Mouse (Mus musculus): ENCODE results near the gene Mbnl2. TPM values are rescaled to one million over a fixed set of nuclear protein-coding genes. Genes with fewer than 3 reads are reported as not detected.
A peak's percentile ranks its signal among the peaks of the same experiment; 100 is the strongest.

Gene Mbnl2
- polyA plus RNA-seq, 1 experiment = 163 TPM

DNA sequence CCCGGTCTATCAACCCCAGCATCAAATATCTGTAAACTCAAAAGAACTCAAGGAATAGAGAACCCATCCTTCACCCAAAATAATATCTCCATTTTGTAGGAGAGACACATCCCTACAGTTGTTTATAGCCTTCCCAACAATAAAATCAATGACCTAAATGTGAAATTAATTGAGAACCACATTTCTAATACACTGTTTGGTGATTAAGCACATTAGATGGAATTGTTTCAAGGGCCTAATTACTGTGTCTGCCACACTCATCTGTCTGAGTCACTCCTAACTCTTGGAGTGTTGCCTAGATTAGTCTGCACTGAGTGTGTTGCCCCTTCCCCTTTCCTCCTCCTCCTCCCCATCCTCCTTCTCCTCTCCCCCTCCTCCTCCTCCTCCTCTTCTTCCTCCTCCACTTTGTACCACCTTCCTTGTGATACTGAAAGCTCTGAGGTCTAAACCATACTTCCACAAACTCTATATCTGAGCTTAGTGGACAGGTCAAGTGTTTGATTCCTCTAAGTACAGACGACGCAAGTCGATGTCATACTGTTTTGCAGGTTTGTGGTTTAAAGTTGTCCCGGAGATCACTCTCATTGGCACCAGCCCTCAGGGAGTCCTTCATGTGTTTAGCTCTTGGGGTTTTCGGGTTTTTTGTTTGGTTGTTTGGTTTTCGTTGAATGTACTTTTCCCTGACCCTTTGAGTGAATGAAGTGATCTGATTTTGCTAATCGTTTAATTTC lies 48.8 kb downstream of the Mbnl2 start:
- TF ChIP-seq CTCF (IDR thresholded peaks at IDR 0.05; ENCODE audit: borderline replicate concordance, insufficient read depth, low read depth, low read length) (no peak), POLR2A (IDR thresholded peaks at IDR 0.05; ENCODE audit: borderline replicate concordance, insufficient read depth, low read length) (no peak)
- H3K4me3 ChIP-seq (replicated peaks; ENCODE audit: insufficient read depth, low read depth, low read length) = no peak overlapping the region
- no peaks in the 10 kb centered on the region for H3K27me3 ChIP-seq (ENCODE audit: control insufficient read depth, insufficient read depth, low read length)
- WGBS = 86% methylated on average over 8 of the region's 8 CpGs
- no peak for DNase-seq
- no peak overlapping the region for H3K27ac ChIP-seq (ENCODE audit: insufficient read depth, low read length)
- H3K4me1 ChIP-seq (ENCODE audit: control insufficient read depth, insufficient read depth, low read length) = peaks cover 22% of the 10 kb centered on the region

DNA sequence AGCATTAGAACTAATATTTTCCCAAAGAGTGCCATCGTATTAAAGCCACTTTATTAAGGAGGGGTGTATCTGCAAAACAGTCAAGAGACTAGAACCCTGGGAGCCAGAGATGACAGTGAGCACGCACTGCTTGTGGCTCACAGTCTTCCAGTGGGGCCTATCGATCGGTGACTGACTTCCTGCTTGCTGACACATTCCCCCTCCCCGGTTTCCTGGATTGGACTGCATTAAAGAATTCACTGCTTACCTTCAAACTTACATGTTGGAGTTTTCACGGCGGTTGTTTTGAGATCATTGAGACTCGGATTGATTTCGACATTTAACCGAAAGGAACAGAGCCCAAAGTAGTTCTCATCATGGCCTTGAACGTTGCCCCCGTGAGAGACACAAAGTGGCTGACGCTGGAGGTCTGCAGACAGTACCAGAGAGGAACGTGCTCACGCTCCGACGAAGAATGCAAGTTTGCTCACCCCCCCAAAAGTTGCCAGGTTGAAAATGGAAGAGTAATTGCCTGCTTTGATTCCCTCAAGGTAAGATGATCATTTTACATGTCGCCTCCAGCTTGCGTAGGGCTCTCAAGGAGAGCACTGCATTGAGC lies 49.5 kb downstream of the Mbnl2 start:
- TF ChIP-seq CTCF (IDR thresholded peaks at IDR 0.05; ENCODE audit: borderline replicate concordance, insufficient read depth, low read depth, low read length) = no peak
- peaks cover 14% of the 10 kb centered on the region for H3K4me1 ChIP-seq (ENCODE audit: control insufficient read depth, insufficient read depth, low read length)
- H3K27ac ChIP-seq (ENCODE audit: insufficient read depth, low read length) = no peak overlapping the region
- H3K4me3 ChIP-seq (replicated peaks; ENCODE audit: insufficient read depth, low read depth, low read length) = no peak overlapping the region
- DNase-seq = no peak
- 91% methylated on average over 19 of the region's 19 CpGs for WGBS
- H3K27me3 ChIP-seq (ENCODE audit: control insufficient read depth, insufficient read depth, low read length) = no peaks in the 10 kb centered on the region

DNA sequence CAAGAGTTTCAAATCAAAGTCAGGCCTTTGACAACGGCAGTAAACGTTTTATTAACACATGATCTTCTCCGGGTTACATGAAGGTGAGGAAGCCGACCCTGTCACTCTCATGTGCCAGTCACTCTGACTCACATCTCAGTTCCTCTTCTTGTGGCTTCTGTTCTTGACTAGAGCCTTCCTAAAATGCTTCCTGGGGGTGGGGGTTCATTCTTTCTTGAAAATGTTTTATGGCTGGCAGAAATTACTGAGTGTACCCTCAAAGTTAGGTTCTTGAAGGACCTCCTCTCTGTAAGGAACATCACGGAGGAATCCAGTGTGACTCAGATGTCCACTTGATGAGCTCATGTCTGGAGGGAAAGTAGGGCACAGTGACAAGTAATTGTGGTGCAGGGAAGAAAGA lies 50.2 kb downstream of the Mbnl2 start:
- 55% methylated on average over 5 of the region's 5 CpGs for WGBS
- H3K4me3 ChIP-seq (replicated peaks; ENCODE audit: insufficient read depth, low read depth, low read length) = no peak overlapping the region

DNA sequence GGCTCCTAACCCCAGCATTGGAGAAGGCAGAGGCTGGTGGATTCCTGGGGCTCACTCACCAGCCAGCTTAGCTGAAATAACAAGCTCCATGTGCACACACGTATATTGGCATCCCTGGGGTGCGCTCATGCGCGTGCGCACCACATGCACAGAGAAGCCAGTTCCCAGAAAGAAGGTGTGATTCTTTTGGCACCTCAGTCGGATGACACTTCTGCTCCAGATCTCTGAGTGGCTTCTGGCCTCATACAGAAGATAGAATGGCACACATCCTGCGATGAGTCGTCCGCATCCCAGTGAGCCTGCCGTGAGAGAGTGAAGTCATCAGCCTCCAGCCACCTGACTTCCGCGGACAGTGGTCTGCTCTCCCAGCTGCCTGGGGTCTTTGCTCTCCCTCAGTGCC lies 55.0 kb downstream of the Mbnl2 start:
- peaks cover 28% of the 10 kb centered on the region for H3K4me1 ChIP-seq (ENCODE audit: control insufficient read depth, insufficient read depth, low read length)
- DNase-seq = peak; percentile 75 to 88
- no peak overlapping the region for H3K4me3 ChIP-seq (replicated peaks; ENCODE audit: insufficient read depth, low read depth, low read length)
- TF ChIP-seq POLR2A (IDR thresholded peaks at IDR 0.05; ENCODE audit: borderline replicate concordance, insufficient read depth, low read length) (no peak), CTCF (IDR thresholded peaks at IDR 0.05; ENCODE audit: borderline replicate concordance, insufficient read depth, low read depth, low read length) (no peak)
- 4% methylated on average over 12 of the region's 12 CpGs for WGBS
- no peaks in the 10 kb centered on the region for H3K27me3 ChIP-seq (ENCODE audit: control insufficient read depth, insufficient read depth, low read length)
- peak overlapping the region; percentile 80 for H3K27ac ChIP-seq (ENCODE audit: insufficient read depth, low read length)

More for the DNA sequence above, 50.2 kb downstream of the Mbnl2 start:
- Histone ChIP-seq H3K4me1 (ENCODE audit: control insufficient read depth, insufficient read depth, low read length) (peaks cover 14% of the 10 kb centered on the region), H3K27ac (ENCODE audit: insufficient read depth, low read length) (no peak overlapping the region), H3K27me3 (ENCODE audit: control insufficient read depth, insufficient read depth, low read length) (no peaks in the 10 kb centered on the region)
- TF ChIP-seq POLR2A (IDR thresholded peaks at IDR 0.05; ENCODE audit: borderline replicate concordance, insufficient read depth, low read length) (no peak), CTCF (IDR thresholded peaks at IDR 0.05; ENCODE audit: borderline replicate concordance, insufficient read depth, low read depth, low read length) (no peak)
- DNase-seq = peak in 1 of 2 experiments; percentile 10

DNA sequence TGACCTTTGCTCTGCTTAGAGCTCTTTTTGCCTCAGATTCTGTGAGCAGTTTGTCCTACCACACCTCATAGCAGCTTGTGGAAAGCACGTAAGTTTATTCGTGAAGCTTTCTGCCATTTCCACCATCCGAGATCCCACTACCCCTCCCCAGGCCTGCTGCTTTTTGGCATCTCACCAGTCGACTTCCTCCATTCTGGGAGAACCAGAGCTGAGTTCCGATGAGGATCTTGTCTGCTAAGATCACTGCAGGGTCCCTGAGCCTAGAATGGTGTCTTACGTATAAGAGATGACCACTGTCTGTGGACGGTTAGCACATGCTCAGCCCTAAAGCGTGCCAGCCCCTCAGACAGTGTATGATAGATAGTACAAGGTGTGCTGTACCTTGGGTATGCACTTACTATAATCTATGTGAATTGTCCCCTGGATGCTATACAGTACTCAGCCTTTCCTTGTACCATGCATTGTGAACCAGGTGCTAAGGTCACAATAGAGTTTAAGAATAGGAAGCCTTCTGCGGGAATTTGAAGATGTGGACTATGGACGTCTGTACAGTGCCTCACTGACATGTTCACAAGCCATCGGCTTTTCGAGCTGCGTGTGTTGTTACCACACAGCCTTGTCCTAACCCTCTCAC lies 55.5 kb downstream of the Mbnl2 start:
- no peak overlapping the region for H3K4me3 ChIP-seq (replicated peaks; ENCODE audit: insufficient read depth, low read depth, low read length)
- 40% methylated on average over 13 of the region's 13 CpGs for WGBS
- TF ChIP-seq POLR2A (IDR thresholded peaks at IDR 0.05; ENCODE audit: borderline replicate concordance, insufficient read depth, low read length) (no peak), CTCF (IDR thresholded peaks at IDR 0.05; ENCODE audit: borderline replicate concordance, insufficient read depth, low read depth, low read length) (no peak)
- H3K27me3 ChIP-seq (ENCODE audit: control insufficient read depth, insufficient read depth, low read length) = no peaks in the 10 kb centered on the region
- H3K27ac ChIP-seq (ENCODE audit: insufficient read depth, low read length) = peak overlapping the region; percentile 80
- no peak for DNase-seq
- H3K4me1 ChIP-seq (ENCODE audit: control insufficient read depth, insufficient read depth, low read length) = peaks cover 26% of the 10 kb centered on the region

DNA sequence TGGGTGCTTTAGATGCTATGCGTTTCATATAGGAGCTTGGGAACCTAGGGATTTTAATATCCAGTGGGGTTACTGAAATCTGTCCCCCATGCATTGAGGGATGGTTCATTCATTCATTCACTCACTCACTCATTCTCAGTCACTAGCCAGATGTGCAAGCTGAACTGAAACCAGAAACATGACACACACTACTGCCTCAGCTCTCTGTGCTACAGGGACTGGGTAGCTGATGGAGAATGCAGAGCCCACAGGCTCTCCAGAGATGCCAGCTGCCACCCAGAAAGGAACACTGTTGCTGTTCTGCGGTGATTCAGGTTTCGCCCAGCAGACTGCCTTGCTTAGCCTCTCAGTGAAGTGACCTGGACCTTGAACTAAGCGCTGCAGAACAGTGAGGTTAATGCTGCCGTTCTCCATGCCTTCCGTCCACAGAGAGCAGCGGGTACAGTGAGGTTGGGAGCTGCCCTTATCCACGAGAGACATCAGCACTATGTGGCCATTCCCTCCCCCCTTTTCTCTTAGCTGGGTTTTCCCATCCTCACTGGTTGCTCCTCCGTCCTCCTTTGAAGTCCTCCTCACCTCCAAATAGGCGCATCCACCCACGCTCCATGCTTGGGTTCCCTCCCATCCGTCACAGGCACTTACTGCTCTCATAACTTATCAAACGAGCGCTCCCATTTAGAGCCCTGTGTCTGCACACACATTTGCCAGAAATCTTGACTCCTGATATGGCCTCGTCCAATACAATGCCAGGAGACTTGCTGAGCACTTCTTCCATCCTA lies 58.2 kb downstream of the Mbnl2 start:
- H3K27me3 ChIP-seq (ENCODE audit: control insufficient read depth, insufficient read depth, low read length) = no peaks in the 10 kb centered on the region
- H3K27ac ChIP-seq (ENCODE audit: insufficient read depth, low read length) = no peak overlapping the region
- H3K4me3 ChIP-seq (replicated peaks; ENCODE audit: insufficient read depth, low read depth, low read length) = no peak overlapping the region
- 52% methylated on average over 15 of the region's 15 CpGs for WGBS
- no peak for TF ChIP-seq CTCF (IDR thresholded peaks at IDR 0.05; ENCODE audit: borderline replicate concordance, insufficient read depth, low read depth, low read length)
- no peak for DNase-seq
- peaks cover 39% of the 10 kb centered on the region for H3K4me1 ChIP-seq (ENCODE audit: control insufficient read depth, insufficient read depth, low read length)

DNA sequence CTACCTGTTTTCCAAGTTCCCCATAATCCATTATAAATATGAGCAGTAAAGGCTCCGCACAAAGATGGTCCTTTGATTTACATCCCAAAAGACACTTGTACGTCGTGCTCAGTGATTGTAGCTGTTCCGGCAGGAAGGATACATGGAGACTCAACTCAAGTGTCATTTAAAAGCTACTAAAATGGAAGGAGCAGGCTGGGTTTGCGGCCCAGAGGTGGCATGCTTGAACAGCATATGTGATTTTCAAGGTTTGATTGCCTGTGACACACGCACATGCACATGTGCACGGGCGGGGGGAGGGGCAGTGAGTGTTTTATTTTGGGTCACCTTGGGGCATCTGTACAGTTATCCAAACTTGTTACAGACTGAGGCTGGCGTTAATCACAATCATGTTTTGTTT lies 59.9 kb downstream of the Mbnl2 start:
- Histone ChIP-seq H3K4me1 (ENCODE audit: control insufficient read depth, insufficient read depth, low read length) (peaks cover 41% of the 10 kb centered on the region), H3K4me3 (replicated peaks; ENCODE audit: insufficient read depth, low read depth, low read length) (no peak overlapping the region), H3K27me3 (ENCODE audit: control insufficient read depth, insufficient read depth, low read length) (no peaks in the 10 kb centered on the region), H3K27ac (ENCODE audit: insufficient read depth, low read length) (no peak overlapping the region)
- 83% methylated on average over 9 of the region's 9 CpGs for WGBS
- no peak for DNase-seq
- TF ChIP-seq POLR2A (IDR thresholded peaks at IDR 0.05; ENCODE audit: borderline replicate concordance, insufficient read depth, low read length) (no peak), CTCF (IDR thresholded peaks at IDR 0.05; ENCODE audit: borderline replicate concordance, insufficient read depth, low read depth, low read length) (no peak)
